Mouse (Mus musculus): ENCODE measurements at regions not wholly inside any gene's neighbourhood (a gene's known extent, or its start where the extent isn't known, plus 50 kb on each side); places are given as distances from the start of the nearest gene placed in this dataset.
A peak's percentile ranks its signal among the peaks of the same experiment; 100 is the strongest.

- no peak for ATAC-seq (replicated peaks; ENCODE audit: insufficient number of reproducible peaks, low FRiP score, low TSS enrichment, poor library complexity, severe bottlenecking)
Measured at GRCm38 (mm10) chr12:80022181-80023106, 90.4 kb downstream of the Zfp36l1 start.

GRCm38 (mm10) chr12:80021030-80021473 lies 91.8 kb downstream of the Zfp36l1 start:
- ATAC-seq (replicated peaks; ENCODE audit: insufficient number of reproducible peaks, low FRiP score, low TSS enrichment, poor library complexity, severe bottlenecking): no peak

GRCm38 (mm10) chr12:80018086-80018485 lies 94.7 kb downstream of the Zfp36l1 start:
- ATAC-seq (replicated peaks; ENCODE audit: insufficient number of reproducible peaks, low FRiP score, low TSS enrichment, poor library complexity, severe bottlenecking): no peak

- ATAC-seq (replicated peaks; ENCODE audit: insufficient number of reproducible peaks, low FRiP score, low TSS enrichment, poor library complexity, severe bottlenecking): no peak
Measured at GRCm38 (mm10) chr12:80017376-80017929, 95.4 kb downstream of the Zfp36l1 start.

GRCm38 (mm10) chr12:80015938-80016337 lies 96.9 kb downstream of the Zfp36l1 start:
- ATAC-seq (replicated peaks; ENCODE audit: insufficient number of reproducible peaks, low FRiP score, low TSS enrichment, poor library complexity, severe bottlenecking): no peak

- ATAC-seq (replicated peaks; ENCODE audit: insufficient number of reproducible peaks, low FRiP score, low TSS enrichment, poor library complexity, severe bottlenecking): 0 out of 2 replicates have a peak, but pooled peaks have one; percentile 11
Measured at GRCm38 (mm10) chr12:80014598-80014983, 98.2 kb downstream of the Zfp36l1 start.

- ATAC-seq (replicated peaks; ENCODE audit: insufficient number of reproducible peaks, low FRiP score, low TSS enrichment, poor library complexity, severe bottlenecking): peak; percentile 47; the same call in 1 of the 2 replicates
Measured at GRCm38 (mm10) chr12:80013904-80014597, 98.8 kb downstream of the Zfp36l1 start.

- ATAC-seq (replicated peaks; ENCODE audit: insufficient number of reproducible peaks, low FRiP score, low TSS enrichment, poor library complexity, severe bottlenecking): no peak
Measured at GRCm38 (mm10) chr12:80013577-80013903, 99.3 kb downstream of the Zfp36l1 start.

- ATAC-seq (replicated peaks; ENCODE audit: insufficient number of reproducible peaks, low FRiP score, low TSS enrichment, poor library complexity, severe bottlenecking): no peak
Measured at GRCm38 (mm10) chr12:80011916-80012315, 100.9 kb downstream of the Zfp36l1 start.

- no peak for ATAC-seq (replicated peaks; ENCODE audit: insufficient number of reproducible peaks, low FRiP score, low TSS enrichment, poor library complexity, severe bottlenecking)
Measured at GRCm38 (mm10) chr12:80010947-80011346, 101.9 kb downstream of the Zfp36l1 start.

GRCm38 (mm10) chr12:80010220-80010619 lies 102.6 kb downstream of the Zfp36l1 start:
- no peak for ATAC-seq (replicated peaks; ENCODE audit: insufficient number of reproducible peaks, low FRiP score, low TSS enrichment, poor library complexity, severe bottlenecking)

GRCm38 (mm10) chr12:80007849-80008248 lies 105.0 kb downstream of the Zfp36l1 start:
- ATAC-seq (replicated peaks; ENCODE audit: insufficient number of reproducible peaks, low FRiP score, low TSS enrichment, poor library complexity, severe bottlenecking): no peak

- no peak for ATAC-seq (replicated peaks; ENCODE audit: insufficient number of reproducible peaks, low FRiP score, low TSS enrichment, poor library complexity, severe bottlenecking)
Measured at GRCm38 (mm10) chr12:80005227-80005919, 107.4 kb downstream of the Zfp36l1 start.

GRCm38 (mm10) chr12:80004575-80004974 lies 108.2 kb downstream of the Zfp36l1 start:
- no peak for ATAC-seq (replicated peaks; ENCODE audit: insufficient number of reproducible peaks, low FRiP score, low TSS enrichment, poor library complexity, severe bottlenecking)

- no peak for ATAC-seq (replicated peaks; ENCODE audit: insufficient number of reproducible peaks, low FRiP score, low TSS enrichment, poor library complexity, severe bottlenecking)
Measured at GRCm38 (mm10) chr12:80003486-80003885, 109.3 kb downstream of the Zfp36l1 start.

GRCm38 (mm10) chr12:80002474-80003125 lies 110.2 kb downstream of the Zfp36l1 start:
- ATAC-seq (replicated peaks; ENCODE audit: insufficient number of reproducible peaks, low FRiP score, low TSS enrichment, poor library complexity, severe bottlenecking): no peak

- ATAC-seq (replicated peaks; ENCODE audit: insufficient number of reproducible peaks, low FRiP score, low TSS enrichment, poor library complexity, severe bottlenecking): no peak
Measured at GRCm38 (mm10) chr12:80001794-80002193, 111.0 kb downstream of the Zfp36l1 start.

GRCm38 (mm10) chr12:79999868-80000370 lies 112.9 kb downstream of the Zfp36l1 start:
- no peak for ATAC-seq (replicated peaks; ENCODE audit: insufficient number of reproducible peaks, low FRiP score, low TSS enrichment, poor library complexity, severe bottlenecking)

Data from monocyte, adult 5-6 weeks (primary cell).